Mouse (Mus musculus): ENCODE results near the gene Slc13a5. TPM values are rescaled to one million over a fixed set of nuclear protein-coding genes. Genes with fewer than 3 reads are reported as not detected.

The Slc13a5 gene
- polyA plus RNA-seq, 2 experiments from 2014 or later: not detected

DNA sequence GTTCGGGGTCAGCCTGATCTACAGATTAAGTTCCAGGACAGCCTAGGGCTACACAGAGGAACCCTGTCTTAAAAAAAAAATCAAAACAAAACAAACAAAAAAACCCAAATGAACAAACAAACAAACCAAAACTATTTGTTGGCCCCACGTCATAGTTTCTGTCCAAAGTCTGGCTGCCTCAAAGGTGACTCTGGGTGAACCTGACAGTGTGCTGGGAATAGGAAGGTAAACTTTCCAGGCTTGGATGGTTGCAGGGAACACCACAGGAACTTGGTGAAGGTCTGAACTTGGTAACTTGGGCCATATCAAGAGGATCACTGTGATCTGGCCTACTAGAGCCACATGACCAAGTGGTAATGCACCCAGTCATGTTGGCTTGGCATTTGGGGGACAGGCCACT, 10.6 kb downstream of the Slc13a5 start:
- ATAC-seq: no peak

DNA sequence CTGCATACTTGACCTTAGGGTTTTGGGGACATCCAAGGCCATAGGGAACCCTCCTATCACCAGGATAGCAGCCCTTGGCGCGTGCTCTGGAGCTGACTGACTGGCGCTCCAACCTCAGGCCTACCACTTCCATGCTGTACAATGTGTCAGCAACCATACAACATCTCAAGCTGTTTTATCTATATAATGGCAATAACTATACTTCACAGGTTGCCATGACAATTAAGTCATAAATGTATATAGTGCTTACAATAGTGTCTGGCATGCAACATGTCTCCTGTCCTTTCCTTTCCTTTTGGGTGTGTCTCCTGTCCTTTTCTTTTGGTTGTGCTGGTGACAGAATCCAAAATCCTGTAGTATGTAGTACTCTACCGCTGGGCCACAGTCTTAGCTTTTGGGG, 11.4 kb downstream of the Slc13a5 start:
- no peak for ATAC-seq

DNA sequence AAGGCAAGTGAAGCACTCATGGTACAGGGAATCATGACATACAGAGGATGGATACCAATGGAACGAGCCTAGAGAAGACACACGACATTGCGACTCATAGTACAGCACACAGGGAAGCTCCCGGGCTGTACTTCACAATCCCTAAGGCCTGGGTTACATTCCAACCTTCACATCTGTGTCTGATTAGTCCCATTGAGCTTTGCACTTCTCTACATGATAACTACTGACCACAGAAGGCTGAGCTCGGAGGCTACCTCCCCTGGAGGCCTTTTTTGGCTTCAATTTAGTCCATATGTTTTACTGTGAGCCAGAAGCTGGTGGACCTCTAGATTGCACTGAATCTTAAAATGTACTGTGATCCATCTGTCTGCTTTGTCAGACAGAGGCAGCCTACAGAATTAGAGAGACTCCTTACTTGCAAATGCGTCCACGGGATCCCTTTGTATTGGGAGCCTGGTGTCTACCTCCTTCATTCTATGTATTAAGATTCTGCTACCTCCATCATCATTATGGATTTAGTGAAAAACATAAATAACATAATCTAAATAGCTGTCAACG, 21.7 kb downstream of the Slc13a5 start:
- ATAC-seq: no peak

DNA sequence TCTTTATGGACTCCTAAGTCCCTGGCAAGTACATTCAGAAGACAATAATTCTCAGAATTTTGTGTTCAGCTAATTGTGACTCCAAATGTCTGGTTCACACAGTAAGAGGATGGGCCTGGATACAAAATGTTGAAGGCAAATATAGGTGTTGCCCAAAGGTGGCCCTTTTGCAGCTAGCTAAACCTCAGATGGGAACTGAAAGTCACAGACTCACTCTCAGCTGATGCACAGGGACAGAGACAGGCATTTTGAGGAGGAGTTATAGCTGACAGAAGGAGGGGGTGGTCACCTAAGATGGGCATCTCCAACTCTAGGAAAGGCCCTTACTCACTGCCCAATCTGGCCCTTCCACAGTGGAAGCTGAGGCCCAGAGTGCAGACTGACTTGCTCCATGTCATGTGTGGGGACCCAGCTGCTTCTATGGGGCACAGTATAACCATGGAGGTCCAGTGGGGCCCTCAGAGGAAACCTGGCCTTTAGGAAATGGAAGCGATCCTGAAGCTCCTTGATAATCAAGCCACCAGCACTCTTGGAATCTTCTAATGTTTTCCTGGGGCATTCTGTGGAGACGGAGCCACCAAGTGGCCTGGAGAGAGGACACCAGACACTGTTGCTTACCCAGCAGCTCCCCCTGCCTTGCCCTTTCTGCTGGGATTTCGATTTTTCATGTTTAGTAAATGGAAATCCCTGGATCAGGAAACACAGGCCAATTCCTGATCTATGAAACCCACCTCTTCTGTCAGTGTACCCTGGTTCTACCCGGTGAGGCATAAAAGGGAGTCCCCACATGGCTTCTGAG, 26.8 kb downstream of the Slc13a5 start:
- no peak for ATAC-seq

DNA sequence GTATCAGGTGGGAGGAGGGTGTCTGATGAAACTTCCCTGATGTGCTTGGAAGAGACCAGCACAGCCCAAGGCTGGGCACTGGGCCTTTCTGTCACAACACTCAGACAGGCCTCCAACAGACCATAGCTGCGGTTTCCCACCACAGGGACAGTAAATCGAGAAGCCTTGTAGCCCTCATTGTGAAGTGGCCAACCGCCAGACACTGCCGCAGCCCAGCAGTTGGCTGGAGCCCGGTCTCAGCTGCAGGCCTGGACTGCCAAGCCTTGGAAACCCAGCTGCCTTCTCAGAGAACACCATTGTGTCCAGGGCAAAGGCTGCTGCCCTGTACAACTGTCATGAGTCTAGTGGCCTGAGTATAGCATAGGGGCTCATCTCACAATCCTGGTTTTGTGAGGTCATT, 33.0 kb downstream of the Slc13a5 start:
- ATAC-seq: no peak

DNA sequence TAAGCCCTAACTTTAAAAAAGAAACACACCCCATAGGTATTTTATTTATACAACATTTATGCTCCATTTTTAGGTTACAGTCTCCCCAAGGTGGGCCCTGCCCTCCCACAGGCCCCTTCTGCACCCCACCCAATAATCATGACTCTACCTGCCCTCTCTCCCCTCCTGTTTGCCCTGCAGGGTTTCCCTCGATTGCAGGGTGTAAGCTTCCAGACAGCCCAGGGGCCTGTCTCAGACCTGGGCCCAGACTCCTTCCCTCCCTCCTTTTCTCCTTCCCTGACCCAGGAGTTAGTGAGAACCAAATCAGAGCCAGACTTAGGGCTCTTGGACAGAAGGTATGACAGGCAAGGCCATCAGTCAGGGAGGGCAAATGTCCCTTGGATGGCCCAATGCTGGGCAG, 34.0 kb downstream of the Slc13a5 start:
- ATAC-seq: no peak

DNA sequence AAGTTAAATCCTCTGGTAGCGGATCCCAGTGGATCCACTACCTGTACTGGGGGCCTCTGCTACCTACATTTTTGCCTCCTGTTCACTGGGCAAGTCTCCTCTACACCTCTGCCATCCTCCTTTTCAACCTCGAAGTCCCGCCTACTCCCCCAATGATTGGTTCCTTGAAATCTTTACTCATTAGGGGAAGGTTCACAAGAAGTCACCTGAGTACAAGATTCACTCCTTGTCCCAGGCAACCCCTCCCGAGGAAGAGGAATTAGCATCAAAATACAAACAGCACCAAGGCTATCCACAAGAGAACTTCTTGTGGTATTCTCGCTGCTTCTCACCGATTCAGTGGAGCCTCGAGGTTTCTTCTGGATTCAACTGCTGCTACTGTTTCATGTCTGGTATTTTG, 35.0 kb downstream of the Slc13a5 start:
- no peak for ATAC-seq

DNA sequence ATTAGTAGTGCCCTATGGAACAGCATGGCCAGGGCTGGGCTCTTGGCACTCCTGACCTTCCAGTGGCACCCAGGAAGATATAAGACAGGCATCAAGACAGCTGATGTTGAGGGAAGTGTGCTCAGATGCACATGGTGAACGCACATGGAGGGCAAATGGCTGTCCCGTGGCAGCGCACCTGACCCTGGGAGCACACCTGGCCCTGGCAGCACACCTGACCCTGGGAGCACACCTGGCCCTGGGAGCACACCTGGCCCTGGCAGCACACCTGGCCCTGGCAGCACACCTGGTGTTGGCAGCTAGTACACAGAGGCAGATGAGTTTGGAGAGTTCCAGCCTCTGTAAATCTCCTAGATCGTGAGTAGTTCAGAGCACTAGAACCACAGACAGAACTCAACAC, 38.5 kb downstream of the Slc13a5 start:
- ATAC-seq: no peak

DNA sequence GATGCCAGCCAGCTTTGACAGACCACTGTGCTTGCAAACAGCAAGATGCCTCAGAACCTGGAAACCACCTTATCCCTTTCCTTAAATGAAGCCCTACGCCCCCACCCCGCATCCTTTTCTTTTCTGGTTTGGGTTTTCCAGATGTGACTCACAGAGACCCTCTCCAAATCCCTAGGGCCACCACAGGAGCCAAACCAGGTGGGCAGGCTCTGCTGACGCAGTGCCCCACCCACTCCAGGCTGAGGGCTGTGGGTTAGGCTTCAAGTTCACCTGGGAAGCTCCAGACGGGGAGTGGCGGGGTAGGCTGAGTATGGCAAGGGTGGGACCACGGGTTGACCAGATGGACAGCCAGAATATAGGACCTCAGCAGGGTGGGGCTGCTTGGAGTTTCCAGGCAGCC, 40.1 kb downstream of the Slc13a5 start:
- ATAC-seq: no peak

DNA sequence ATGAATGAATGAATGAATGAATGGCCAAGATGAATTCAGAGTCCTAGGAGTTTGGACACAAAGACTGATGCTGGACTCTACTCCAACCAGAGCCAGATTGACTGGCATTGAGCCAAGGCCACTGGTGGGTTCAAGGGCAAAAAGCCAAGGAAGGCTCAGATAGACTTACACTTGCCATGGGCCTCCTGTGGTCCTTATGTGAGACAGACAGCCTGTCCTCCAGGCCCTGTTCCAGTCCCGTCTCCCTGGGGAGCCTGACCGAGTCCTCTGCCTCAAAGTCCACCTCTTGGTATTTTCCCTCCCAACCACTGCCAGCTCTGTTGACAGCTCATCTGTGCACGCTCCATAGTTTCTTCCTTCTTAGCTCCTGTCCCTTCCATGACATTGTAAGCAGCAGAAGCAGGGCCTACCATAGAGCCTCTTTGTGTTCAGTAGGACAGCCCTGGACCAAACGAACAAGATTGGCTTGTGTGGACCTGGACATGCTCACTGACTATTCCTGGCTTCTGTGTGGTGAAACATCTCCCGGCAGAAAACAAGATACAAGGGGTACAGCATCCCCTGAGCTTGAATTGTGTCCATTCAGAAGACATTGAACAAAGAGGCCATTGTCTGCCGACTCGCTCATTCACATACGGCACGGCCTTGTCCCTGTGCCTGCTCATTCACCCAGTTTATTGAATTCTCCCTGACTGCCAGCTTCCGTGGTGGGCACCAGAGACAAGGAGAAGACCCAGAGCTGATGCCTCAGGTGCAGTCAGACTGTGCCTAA, 40.8 kb downstream of the Slc13a5 start:
- no peak for ATAC-seq

DNA sequence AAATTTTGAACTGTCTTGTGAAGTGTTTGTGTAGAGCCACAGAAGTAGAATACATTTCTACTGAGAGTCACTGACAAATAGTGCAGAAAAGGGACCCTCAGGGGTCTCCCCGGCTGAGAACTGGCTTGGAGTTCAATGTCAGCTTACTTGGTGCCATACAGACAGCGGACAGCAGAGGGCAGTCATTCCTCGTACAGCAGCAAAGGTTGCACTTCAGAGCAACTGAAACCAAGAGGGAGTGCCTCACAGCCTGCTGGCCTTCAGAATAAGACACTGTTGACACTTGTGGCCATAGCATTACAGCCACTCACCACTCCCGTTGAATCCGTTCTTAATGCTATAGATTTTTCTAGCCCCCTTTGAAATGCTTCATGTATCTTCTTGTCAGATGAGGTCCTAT, 42.2 kb downstream of the Slc13a5 start:
- peak; percentile 76 for ATAC-seq

DNA sequence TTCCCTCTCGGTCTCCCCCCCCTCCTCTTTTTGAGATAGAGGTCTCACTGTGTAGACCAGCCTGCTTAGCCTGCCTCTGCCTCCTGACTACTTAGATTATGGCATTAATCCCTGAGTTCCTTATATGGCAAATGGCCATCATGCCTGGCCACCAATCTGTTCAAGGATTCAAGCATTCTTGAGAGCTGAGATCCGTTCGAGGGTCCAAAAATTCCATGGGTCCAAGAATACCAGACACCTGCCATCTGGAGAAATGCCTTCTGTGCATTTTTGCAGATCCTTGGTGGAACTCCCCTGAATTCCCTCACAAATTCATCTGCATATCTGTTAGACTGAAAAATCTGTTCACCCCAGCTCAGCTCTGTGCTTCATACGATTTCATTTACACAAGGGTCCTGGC, 43.6 kb downstream of the Slc13a5 start:
- ATAC-seq: no peak

DNA sequence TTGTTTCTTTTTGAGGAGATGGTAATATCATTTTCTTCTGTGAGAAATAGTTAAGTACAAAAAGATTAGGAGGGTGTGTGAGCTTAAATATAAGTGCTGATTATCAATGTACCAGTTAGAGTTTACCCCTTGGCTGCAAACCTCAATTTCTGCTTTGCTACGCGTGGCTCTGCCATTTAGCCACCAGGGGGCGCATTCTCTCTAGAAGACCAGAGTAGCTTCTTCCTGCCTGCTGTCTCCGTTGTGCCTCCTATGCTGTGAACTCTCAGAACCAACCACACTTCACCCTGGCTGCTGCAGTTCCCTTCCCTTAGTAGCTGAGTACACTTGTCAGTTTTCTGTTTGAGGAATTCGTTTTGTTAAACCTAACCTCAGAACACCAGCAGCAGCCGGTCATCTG, 45.7 kb downstream of the Slc13a5 start:
- ATAC-seq: peak; percentile 89

DNA sequence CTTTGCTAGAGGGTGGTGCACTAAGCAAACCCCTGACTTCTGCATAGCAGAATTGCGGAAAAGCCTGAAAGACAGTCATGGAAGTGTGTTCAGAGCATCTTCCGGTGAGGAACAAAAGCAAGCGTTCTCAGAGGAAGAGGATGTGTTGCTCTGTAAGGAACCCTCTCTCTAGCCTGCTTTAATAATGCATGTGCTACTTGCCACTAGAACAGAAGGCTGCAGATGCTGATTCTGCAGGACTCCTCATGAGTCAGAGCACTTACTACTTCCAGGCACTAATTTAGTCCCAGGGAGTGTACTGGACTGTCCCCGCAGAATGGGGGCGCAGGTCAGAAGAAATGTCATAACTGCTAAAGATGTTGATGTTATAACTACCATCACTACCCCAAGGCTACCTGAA, 49.9 kb downstream of the Slc13a5 start:
- ATAC-seq: no peak

DNA sequence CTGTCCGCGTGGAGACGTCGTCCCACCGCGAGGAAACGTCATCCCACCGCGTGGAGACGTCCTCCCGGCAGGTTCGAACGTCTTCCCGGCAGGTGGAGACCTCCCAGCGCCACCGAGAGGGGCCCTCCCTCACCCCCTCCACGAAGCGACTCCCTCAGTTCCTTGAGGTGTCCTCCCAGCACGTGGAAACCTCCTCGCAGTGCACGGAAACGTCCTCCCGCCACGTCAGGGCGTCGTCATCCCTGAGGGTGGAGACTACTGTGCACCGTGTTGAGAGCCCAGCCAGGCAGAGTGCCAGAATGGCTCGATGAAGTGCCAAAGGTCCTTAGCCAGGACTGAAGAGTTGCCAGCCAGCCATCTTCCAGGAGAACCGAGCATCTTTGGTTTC, 51.6 kb downstream of the Slc13a5 start, which contains the start of gene Med31:
Med31 (minus strand) TSS at position 183 of the 388 bp plus-strand sequence.
- ATAC-seq: peak; percentile 61

DNA sequence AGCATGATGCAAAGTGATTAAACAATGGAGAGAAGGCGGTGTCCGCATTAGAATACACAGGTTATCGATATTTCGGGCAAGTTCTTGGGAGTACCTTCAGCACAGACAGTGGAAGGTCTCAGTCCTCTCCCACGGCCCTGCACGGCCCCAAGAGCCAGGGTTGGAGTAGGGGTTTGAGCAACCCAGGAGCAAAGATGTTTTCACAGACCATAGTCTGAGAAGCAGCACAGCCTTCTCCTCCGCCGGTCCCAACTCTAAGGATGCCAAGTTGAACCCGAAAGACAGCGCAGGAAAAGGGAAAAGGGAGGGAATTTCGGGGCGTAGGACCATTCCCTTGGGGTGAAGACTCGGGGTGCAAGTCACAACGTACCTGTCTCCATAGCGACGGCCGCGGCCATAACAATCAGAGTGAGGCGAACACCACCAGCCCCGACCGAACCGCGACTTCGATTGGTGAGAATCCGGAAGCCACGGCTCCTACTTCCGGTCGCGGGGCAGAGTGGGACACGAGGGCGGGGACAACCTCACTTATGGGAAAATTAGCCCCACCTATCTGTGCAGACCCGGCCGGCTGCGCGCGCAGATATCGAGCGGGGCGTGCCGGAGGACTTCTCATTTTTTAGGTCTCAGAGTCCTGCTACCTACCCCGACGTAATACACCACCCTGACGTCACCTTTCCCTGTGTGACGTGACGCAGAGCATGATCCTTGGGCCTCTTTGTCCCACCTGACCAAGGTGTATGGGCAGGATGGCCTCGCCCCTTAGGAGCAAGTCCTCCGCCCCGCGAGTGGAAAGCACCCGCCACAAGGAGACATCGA, 52.2 kb downstream of the Slc13a5 start:
- ATAC-seq: peak; percentile 92

DNA sequence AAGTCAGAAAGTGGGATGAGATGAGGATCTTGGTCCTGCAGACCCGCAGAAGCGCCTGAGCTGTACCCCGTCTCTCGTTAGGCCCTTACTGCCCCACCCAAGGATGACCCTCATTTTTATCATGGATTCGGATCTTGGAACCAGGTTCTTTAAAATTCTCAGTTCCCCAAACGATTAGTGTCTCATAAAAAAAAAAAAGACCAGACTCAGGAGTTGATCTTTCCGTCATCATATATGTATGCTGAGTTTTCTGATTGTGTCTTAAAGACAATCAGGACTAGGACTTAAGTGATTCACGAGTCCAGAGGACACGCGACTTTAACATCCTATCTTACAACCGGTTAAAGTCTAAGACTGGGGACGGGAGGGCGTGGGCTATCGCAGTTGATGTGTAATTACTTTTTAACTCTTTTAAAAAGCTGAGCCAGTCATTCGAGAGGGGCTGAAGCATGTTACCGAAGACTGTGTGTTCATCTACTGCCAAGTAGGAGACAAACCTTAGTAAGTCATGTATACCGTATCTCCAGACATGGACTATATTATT, 59.1 kb downstream of the Slc13a5 start:
- ATAC-seq: no peak

DNA sequence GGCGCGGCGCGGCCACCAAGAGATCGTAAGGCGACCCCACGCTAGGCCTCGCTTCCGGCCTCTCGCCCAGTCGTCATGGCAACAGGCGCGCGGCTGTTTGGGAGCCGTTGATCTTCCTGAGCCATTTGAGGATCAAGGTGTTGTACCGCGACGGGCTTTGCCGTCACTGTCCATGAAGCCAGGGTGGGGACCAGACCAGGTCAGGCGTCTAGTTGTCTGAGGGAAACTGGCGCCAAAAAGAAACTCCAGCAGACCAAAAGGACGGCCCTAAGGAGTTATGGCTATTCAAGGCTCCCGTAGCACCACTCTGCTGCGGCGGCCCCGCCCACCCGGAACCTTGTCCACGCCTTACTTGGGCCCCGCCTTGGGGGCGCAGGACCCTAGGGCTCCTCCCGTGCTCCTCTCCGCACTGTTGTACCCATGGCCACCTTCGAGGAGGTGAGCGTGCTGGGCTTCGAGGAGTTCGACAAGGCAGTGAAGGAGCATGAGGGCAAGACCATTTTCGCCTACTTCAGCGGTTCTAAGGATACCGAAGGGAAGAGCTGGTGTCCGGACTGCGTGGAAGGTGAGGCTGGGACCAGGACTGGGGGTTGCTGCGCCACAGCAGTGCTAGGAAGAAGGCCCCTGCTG, 59.7 kb downstream of the Slc13a5 start, which contains the start of the genes 4933427D14Rik and Txndc17:
4933427D14Rik (minus strand) TSS at position 256 of the 630 bp plus-strand sequence.
Txndc17 (plus strand) TSS at position 344 of the 630 bp plus-strand sequence.
- peak; percentile 92 for ATAC-seq

DNA sequence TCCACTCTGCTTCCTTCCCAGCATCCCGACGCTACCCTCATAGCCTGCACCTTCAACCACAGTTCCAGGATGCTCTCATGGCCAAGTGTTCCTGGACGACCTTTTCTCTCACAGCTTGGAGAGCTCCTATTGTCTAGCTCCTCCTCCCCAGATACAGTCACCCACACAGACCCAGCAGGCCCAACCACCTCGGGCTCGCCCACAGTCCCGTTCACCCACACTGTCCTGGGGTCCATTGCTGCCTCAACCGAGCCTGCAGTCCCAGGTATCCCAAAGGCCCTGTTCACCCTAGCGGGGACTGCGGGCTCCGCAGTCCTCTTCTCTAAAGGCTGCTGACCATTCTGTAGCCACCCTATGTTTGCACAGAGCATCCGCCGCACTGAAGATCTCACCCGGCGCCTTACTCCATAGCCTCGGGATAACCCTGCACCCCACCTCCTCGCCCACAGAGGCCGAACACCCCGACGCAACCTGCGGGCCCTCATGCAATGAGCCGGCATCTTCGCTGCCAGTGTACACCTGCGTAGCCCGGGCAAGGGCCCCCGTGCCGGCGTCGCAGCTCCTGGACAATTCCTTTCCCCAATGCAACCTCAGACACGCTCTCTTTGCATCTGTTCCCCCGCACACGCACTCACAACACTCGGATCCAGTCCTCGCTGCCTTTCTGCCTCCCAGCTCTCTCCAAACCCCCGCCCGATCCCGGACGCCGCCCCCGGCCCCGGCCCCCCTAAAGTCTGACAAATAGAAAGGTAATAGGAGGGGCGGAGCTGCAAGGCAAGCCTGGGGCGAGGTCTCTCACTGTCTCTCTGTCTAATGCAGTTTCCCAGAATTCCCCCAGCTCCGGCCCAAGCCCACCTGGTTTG, 60.5 kb downstream of the Slc13a5 start, which contains the start of gene Gm43951:
Gm43951 (minus strand) TSS at position 500 of the 863 bp plus-strand sequence.
- peak; percentile 23 for ATAC-seq

DNA sequence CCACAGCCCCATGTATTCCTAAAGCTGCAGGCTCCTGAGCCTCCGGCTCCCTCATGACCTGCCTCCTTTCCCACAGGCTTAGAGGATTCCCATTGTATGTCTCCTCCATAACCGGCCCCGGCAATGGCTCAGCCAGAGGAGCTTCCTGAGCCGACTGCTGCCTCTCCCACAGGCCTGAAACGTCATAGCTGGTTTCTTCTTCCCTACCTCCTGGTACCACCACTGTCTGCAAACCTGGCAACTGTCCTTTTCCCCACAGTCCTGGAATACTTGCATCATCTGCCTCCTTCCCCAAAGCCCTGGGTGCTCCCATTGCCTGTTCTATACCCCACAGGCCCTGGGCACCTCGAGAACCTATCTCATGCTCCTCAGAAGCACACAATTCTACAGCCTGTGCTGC, 61.8 kb downstream of the Slc13a5 start:
- no peak for ATAC-seq

DNA sequence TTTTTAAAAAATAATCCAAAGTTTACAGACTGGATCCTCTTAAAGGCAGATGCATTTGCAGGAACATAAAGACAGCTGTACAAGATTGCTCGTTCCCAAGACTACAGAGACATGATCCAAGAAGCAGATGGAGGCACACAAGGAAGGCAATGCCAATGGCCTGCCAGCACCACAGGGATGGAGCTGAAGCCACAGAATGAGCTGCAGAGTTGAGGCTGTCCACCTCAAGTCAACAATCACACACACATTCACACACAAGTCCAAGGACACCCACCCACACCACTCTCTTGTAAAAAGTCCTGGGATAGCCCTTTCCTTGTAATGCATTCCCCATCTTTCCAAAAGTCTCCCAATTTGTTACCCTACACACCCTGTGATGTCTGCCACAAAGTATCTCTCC, 63.6 kb downstream of the Slc13a5 start:
- no peak for ATAC-seq
